Mouse (Mus musculus): ENCODE measurements around the gene Ube2u. TPM values are rescaled to one million over a fixed set of nuclear protein-coding genes. Genes with fewer than 3 reads are reported as not detected.
"Not testable (repeated sequence)": the region's sequence is repeated elsewhere in the genome, so short reads cannot be mapped to it uniquely, and the experiment has no call there.

Ube2u gene
- total and polyA plus RNA-seq, 2 experiments from 2014 or later, result 0.13 TPM; not detected in 1

GRCm38 (mm10) chr4:100488447-100488846 lies 9.8 kb downstream of the Ube2u start:
- no peak overlapping the region for H3K4me2 ChIP-seq (ENCODE audit: low read depth)
- no peak overlapping the region for H3K27ac ChIP-seq (ENCODE audit: low read depth, low read length)
- DNase-seq (no peak), ATAC-seq (no peak)
- H3K4me1 ChIP-seq (ENCODE audit: insufficient read depth), result no peaks in the 10 kb centered on the region
- no peak for TF ChIP-seq CTCF (IDR thresholded peaks at IDR 0.05; ENCODE audit: low read depth)
- no peak overlapping the region for H3K4me3 ChIP-seq (ENCODE audit: low read depth, low read length)
- no peaks in the 10 kb centered on the region for H3K36me3 ChIP-seq (ENCODE audit: insufficient read depth)
- H3K27me3 ChIP-seq (ENCODE audit: insufficient read depth, low read length), result no peaks in the 10 kb centered on the region
- H3K9me3 ChIP-seq (ENCODE audit: low read length), result no peaks in the 10 kb centered on the region
- 94% methylated on average over 3 of the region's 3 CpGs for WGBS
- H3K9ac ChIP-seq, result no peak overlapping the region

DNA sequence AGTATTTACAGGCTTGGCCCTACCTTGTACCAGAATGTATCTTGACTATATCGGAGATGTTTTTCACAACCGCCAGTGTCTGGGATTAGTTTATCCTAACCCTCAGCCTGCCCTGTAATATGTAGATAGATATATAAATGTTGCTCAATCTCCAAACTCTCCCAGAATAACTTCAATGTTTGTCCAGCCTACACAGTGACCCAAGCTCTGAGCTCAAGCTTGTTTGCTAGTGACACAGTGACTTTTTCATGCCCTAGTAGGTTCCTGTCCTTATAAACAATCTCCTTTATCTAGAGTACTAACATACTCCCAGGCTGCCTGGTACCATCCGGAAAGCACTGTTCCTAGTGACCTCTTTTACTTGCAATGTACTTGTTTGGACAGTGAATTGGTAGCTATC lies 16.5 kb downstream of the Ube2u start:
- no peak overlapping the region for H3K4me3 ChIP-seq (ENCODE audit: low read depth, low read length)
- H3K9me3 ChIP-seq (ENCODE audit: low read length), result no peaks in the 10 kb centered on the region
- no peak for TF ChIP-seq CTCF (IDR thresholded peaks at IDR 0.05; ENCODE audit: low read depth)
- WGBS, result 91% methylated on average over 3 of the region's 3 CpGs
- no peaks in the 10 kb centered on the region for H3K4me1 ChIP-seq (ENCODE audit: insufficient read depth)
- no peaks in the 10 kb centered on the region for H3K27me3 ChIP-seq (ENCODE audit: insufficient read depth, low read length)
- no peak overlapping the region for H3K4me2 ChIP-seq (ENCODE audit: low read depth)
- no peak overlapping the region for H3K27ac ChIP-seq (ENCODE audit: low read depth, low read length)
- ATAC-seq (no peak), DNase-seq (no peak)
- no peaks in the 10 kb centered on the region for H3K36me3 ChIP-seq (ENCODE audit: insufficient read depth)
- no peak overlapping the region for H3K9ac ChIP-seq

GRCm38 (mm10) chr4:100496521-100496920 lies 17.9 kb downstream of the Ube2u start:
- no peaks in the 10 kb centered on the region for H3K27me3 ChIP-seq (ENCODE audit: insufficient read depth, low read length)
- no peaks in the 10 kb centered on the region for H3K4me1 ChIP-seq (ENCODE audit: insufficient read depth)
- DNase-seq, result no peak
- H3K9ac ChIP-seq, result no peak overlapping the region
- no peak overlapping the region for H3K27ac ChIP-seq (ENCODE audit: low read depth, low read length)
- H3K9me3 ChIP-seq (ENCODE audit: low read length), result no peaks in the 10 kb centered on the region
- no peak for ATAC-seq
- 80% methylated on average over 1 of the region's 1 CpGs for WGBS
- no peak overlapping the region for H3K4me3 ChIP-seq (ENCODE audit: low read depth, low read length)
- no peaks in the 10 kb centered on the region for H3K36me3 ChIP-seq (ENCODE audit: insufficient read depth)
- no peak for TF ChIP-seq CTCF (IDR thresholded peaks at IDR 0.05; ENCODE audit: low read depth)
- no peak overlapping the region for H3K4me2 ChIP-seq (ENCODE audit: low read depth)

GRCm38 (mm10) chr4:100498192-100498591 lies 19.5 kb downstream of the Ube2u start:
- peak; percentile 35; the same call in 1 of the 2 replicates for TF ChIP-seq CTCF (IDR thresholded peaks at IDR 0.05; ENCODE audit: low read depth)
- DNase-seq (peak; percentile 13), ATAC-seq (no peak)
- Histone ChIP-seq H3K36me3 (ENCODE audit: insufficient read depth) (no peaks in the 10 kb centered on the region), H3K4me2 (ENCODE audit: low read depth) (no peak overlapping the region), H3K4me3 (ENCODE audit: low read depth, low read length) (no peak overlapping the region), H3K27me3 (ENCODE audit: insufficient read depth, low read length) (no peaks in the 10 kb centered on the region), H3K9ac (no peak overlapping the region), H3K9me3 (ENCODE audit: low read length) (no peaks in the 10 kb centered on the region), H3K27ac (ENCODE audit: low read depth, low read length) (no peak overlapping the region), H3K4me1 (ENCODE audit: insufficient read depth) (no peaks in the 10 kb centered on the region)
- 65% methylated on average over 6 of the region's 6 CpGs for WGBS

DNA sequence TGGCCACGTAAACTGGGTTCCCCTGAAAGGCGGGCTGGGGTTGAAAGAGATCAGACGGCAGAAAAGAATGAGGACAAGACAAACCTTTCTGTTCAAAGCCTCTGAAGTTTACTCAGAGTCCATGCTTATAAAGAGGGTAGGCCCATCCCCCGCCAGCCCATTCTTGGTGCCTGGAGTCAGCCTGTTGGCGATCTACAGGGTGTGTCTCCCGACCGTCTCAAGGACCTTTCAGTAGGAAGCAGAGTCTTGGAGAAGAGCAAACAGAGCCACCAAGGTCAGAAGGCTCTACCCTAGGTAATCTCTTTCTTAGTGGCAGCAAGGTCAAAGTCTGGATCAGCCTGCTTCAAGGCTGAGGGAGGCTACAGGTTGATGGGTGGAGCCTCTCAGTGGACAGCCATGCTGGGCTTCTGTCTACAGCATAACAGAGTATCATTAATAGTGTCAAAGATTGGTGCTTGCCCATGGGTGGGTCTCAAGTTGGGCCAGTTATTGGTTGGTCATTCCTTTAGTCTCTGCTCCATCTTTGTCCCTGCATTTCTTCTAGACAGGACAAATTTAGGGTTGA lies 20.5 kb downstream of the Ube2u start:
- not testable (repeated sequence) for H3K27ac ChIP-seq (ENCODE audit: low read depth, low read length); DNase-seq; H3K4me2 ChIP-seq (ENCODE audit: low read depth); H3K36me3 ChIP-seq (ENCODE audit: insufficient read depth); H3K4me1 ChIP-seq (ENCODE audit: insufficient read depth); H3K27me3 ChIP-seq (ENCODE audit: insufficient read depth, low read length); H3K9ac ChIP-seq; H3K4me3 ChIP-seq (ENCODE audit: low read depth, low read length); H3K9me3 ChIP-seq (ENCODE audit: low read length); ATAC-seq
- WGBS, result 90% methylated on average over 7 of the region's 7 CpGs

GRCm38 (mm10) chr4:100503337-100503736 lies 24.7 kb downstream of the Ube2u start:
- H3K4me1 ChIP-seq (ENCODE audit: insufficient read depth), result no peaks in the 10 kb centered on the region
- no peaks in the 10 kb centered on the region for H3K9me3 ChIP-seq (ENCODE audit: low read length)
- no peak overlapping the region for H3K27ac ChIP-seq (ENCODE audit: low read depth, low read length)
- no peaks in the 10 kb centered on the region for H3K27me3 ChIP-seq (ENCODE audit: insufficient read depth, low read length)
- no peak overlapping the region for H3K9ac ChIP-seq
- no peak overlapping the region for H3K4me3 ChIP-seq (ENCODE audit: low read depth, low read length)
- H3K36me3 ChIP-seq (ENCODE audit: insufficient read depth), result no peaks in the 10 kb centered on the region
- H3K4me2 ChIP-seq (ENCODE audit: low read depth), result no peak overlapping the region
- WGBS, result 84% methylated on average over 2 of the region's 2 CpGs
- no peak for ATAC-seq
- TF ChIP-seq CTCF (IDR thresholded peaks at IDR 0.05; ENCODE audit: low read depth), result no peak
- no peak for DNase-seq

DNA sequence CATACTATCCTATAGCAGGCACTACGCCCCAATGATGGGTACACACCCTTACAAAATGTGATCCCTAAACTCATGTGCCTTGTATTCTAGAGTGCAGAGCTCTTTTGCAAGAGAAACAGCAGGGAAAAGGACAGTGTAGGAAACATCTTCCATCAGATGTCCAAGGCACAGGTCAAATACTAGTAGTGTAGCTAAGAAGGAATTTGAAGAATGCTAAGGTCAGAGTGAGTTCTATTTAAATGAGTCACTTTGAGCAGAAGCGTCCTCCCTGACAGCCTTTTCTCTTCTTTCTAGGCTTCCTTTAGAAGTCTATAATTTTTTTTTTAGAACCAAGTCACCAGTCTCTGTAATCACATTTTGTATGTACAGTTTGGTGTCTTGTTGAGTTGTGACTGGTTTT lies 39.0 kb downstream of the Ube2u start:
- no peaks in the 10 kb centered on the region for H3K4me1 ChIP-seq (ENCODE audit: insufficient read depth)
- H3K9ac ChIP-seq, result no peak overlapping the region
- H3K27ac ChIP-seq (ENCODE audit: low read depth, low read length), result no peak overlapping the region
- ATAC-seq (no peak), DNase-seq (no peak)
- no peaks in the 10 kb centered on the region for H3K9me3 ChIP-seq (ENCODE audit: low read length)
- H3K36me3 ChIP-seq (ENCODE audit: insufficient read depth), result no peaks in the 10 kb centered on the region
- 89% methylated on average over 2 of the region's 2 CpGs for WGBS
- H3K4me3 ChIP-seq (ENCODE audit: low read depth, low read length), result no peak overlapping the region
- H3K27me3 ChIP-seq (ENCODE audit: insufficient read depth, low read length), result no peaks in the 10 kb centered on the region
- TF ChIP-seq CTCF (IDR thresholded peaks at IDR 0.05; ENCODE audit: low read depth), result no peak
- H3K4me2 ChIP-seq (ENCODE audit: low read depth), result no peak overlapping the region
